Mouse (Mus musculus) cerebellum, adult 2 months (tissue): ENCODE data around the gene Gm10322. TPM values are rescaled to one million over a fixed set of nuclear protein-coding genes. Genes with fewer than 3 reads are reported as not detected.
A peak's percentile ranks its signal among the peaks of the same experiment; 100 is the strongest.

Experiments
- DNase-seq, 2 experiments: peaks; one replicate each; pipeline ENCODE4 v3.0.0; 2021
- H3K27ac ChIP-seq: fragments of 200-500 bp; 2 replicates; pipeline ENCODE4 v1.5.1; 2012; ENCODE audit warnings: low read length, control low read depth, inconsistent platforms; ENCODE audit not compliant: insufficient read depth
- H3K27me3 ChIP-seq: fragments of 200-500 bp; 2 replicates; pipeline ENCODE4 v1.6.1; 2012; ENCODE audit warnings: inconsistent platforms, mild to moderate bottlenecking, low read length, moderate library complexity; ENCODE audit not compliant: control insufficient read depth, insufficient read depth
- H3K4me1 ChIP-seq: fragments of 200-500 bp; 2 replicates; pipeline ENCODE4 v1.6.1; 2011; ENCODE audit warnings: low read length; ENCODE audit not compliant: control insufficient read depth, insufficient read depth
- H3K4me3 ChIP-seq: fragments of 200-500 bp; replicated peaks from 2 replicates; pipeline ENCODE3; 2011; ENCODE audit warnings: mild to moderate bottlenecking, low read depth, low read length, control low read depth; ENCODE audit not compliant: insufficient read depth
- CTCF ChIP-seq: fragments of 200-500 bp; IDR thresholded peaks from 2 replicates; pipeline ENCODE4 v1.5.1; 2011; ENCODE audit warnings: low read depth, mild to moderate bottlenecking, control low read depth, low read length, moderate library complexity, borderline replicate concordance; ENCODE audit not compliant: insufficient read depth
- POLR2A ChIP-seq: fragments of 200-500 bp; IDR thresholded peaks from 2 replicates; pipeline ENCODE4 v1.6.1; 2011; ENCODE audit warnings: low read length, control low read depth, borderline replicate concordance; ENCODE audit not compliant: insufficient read depth
- whole genome bisulfite sequencing: fragments of 180-500 bp; shearing (Covaris S2); methylation state at CpG from one replicate; pipeline ENCODE4 v1.1.7; 2018; 5-methylcytosine and 5-hydroxymethylcytosine counted together
- polyA plus RNA-seq: library from polyadenylated mRNA; depleted of rRNA; stranded (reverse); fragments of >200 nt; gene quantifications from 2 replicates; pipeline ENCODE4 v1.2.3, GENCODE M21; 2012

Gm10322 gene
- polyA plus RNA-seq, 1 experiment = not detected

DNA sequence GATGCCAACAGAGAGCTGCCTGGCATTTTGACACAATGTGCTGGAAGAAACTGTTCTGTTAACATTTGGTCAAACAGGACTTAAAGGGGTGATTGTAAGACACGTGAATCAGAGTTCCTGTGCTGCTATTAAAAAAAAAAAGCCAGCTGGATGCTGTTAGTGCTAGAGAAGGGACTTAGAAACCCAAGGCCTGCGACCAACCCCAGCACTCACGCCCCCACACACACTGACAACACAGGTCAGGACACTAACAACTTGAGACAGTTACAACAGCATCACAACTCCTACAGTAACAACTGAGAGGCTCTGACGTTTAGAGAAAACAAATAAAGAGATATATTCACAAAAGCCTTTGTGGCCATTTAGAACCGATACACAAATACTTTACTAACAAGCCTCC lies 39.6 kb upstream of the Gm10322 start:
- Histone ChIP-seq H3K27ac (no peak overlapping the region), H3K4me3 (no peak overlapping the region)

GRCm38 (mm10) chr10:59577871-59578801 lies 37.7 kb upstream of the Gm10322 start:
- Histone ChIP-seq H3K4me1 (peaks cover 11% of the 10 kb centered on the region), H3K27me3 (no peaks in the 10 kb centered on the region), H3K27ac (no peak overlapping the region), H3K4me3 (no peak overlapping the region)
- WGBS = 52% methylated on average over 12 of the region's 12 CpGs
- DNase-seq = peak in 1 of 2 experiments; percentile 41
- TF ChIP-seq CTCF = no peak
- TF ChIP-seq POLR2A = no peak

More for the DNA sequence above, 39.6 kb upstream of the Gm10322 start:
- no peaks in the 10 kb centered on the region for H3K27me3 ChIP-seq
- 47% methylated on average over 5 of the region's 5 CpGs for WGBS
- H3K4me1 ChIP-seq = peaks cover 11% of the 10 kb centered on the region
- TF ChIP-seq CTCF (no peak), POLR2A (no peak)
- no peak for DNase-seq

DNA sequence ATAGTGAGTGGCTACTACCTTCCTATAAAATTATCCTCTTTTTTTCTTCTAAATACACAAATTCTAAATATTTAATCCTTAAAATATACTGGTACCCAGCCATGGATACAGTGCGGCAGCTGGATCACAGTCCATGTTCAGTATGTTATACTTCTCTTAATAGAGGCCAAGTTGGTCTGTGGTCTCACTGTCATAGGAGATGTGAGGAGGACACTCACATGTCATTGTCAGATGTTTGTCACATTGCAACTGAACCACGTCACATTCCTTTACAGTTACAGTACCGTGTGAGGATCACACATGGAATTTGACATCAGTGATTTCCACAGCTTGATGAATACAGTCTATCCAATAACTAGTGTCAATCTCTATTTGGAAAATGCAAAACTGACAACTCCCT lies 36.2 kb upstream of the Gm10322 start:
- DNase-seq = no peak
- WGBS = 96% methylated on average over 3 of the region's 3 CpGs
- TF ChIP-seq POLR2A = no peak
- TF ChIP-seq CTCF = no peak
- Histone ChIP-seq H3K4me3 (no peak overlapping the region), H3K27ac (no peak overlapping the region), H3K4me1 (peaks cover 11% of the 10 kb centered on the region), H3K27me3 (no peaks in the 10 kb centered on the region)

DNA sequence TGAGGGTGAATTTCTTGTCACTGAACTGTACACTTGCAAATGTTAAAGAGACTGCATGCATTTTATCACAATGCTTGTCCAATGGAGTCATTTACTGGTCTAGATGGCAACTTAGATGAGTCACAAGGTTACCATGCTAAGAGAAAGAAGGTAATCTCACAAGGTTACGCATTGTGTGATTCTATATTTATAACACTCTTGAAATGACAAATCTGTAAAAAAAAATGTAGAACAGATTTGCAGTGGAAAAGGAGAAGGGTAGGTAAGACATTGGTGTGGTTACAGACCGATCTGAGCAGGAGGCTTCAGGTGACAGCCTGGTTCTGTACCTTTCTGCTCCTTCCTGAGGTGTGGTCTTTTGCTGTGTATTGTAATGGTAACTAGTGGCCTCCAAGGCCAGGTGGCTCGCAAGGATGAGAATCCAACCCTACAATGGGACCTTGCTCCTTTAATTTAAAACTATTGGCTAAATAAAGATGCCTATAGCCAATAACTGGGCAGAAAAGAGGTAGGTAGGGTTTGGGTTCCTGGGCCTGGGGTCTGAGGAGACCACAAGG lies 35.2 kb upstream of the Gm10322 start:
- no peak for DNase-seq
- Histone ChIP-seq H3K27ac (no peak overlapping the region), H3K4me1 (peaks cover 11% of the 10 kb centered on the region), H3K27me3 (no peaks in the 10 kb centered on the region), H3K4me3 (no peak overlapping the region)
- WGBS = 90% methylated on average over 3 of the region's 3 CpGs
- no peak for TF ChIP-seq CTCF
- TF ChIP-seq POLR2A = no peak

GRCm38 (mm10) chr10:59581826-59582543 lies 33.9 kb upstream of the Gm10322 start:
- H3K4me1 ChIP-seq = peaks cover 5% of the 10 kb centered on the region
- TF ChIP-seq CTCF (no peak), POLR2A (no peak)
- 93% methylated on average over 1 of the region's 1 CpGs for WGBS
- no peak overlapping the region for H3K4me3 ChIP-seq
- no peak for DNase-seq
- H3K27me3 ChIP-seq = no peaks in the 10 kb centered on the region
- no peak overlapping the region for H3K27ac ChIP-seq

DNA sequence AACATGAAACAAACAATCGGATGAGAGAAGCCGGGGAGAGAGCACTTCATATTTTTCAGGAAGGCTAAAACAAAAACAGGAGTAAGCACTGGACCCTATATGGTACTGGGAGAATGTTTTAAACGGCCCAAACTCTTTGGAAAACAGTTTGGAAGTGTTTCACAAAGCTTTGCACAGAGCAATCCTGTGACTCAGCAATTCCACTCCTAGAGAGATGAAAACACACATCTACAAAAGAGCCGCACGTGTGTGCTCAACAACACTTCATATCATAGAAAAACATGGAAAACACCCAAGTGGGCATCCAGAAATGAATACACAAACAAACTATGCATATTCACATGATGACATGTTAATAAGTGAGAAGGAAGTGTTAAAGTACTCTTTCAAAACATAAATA lies 30.2 kb upstream of the Gm10322 start:
- no peak for DNase-seq
- 91% methylated on average over 5 of the region's 5 CpGs for WGBS
- TF ChIP-seq CTCF (no peak), POLR2A (no peak)
- H3K27ac ChIP-seq = no peak overlapping the region
- no peaks in the 10 kb centered on the region; the same call in 1 of the 2 replicates for H3K4me1 ChIP-seq
- no peak overlapping the region for H3K4me3 ChIP-seq
- H3K27me3 ChIP-seq = no peaks in the 10 kb centered on the region

- WGBS = 86% methylated on average over 15 of the region's 15 CpGs
- no peak for DNase-seq
- H3K27ac ChIP-seq = no peak overlapping the region
- no peaks in the 10 kb centered on the region; the same call in 1 of the 2 replicates for H3K4me1 ChIP-seq
- no peaks in the 10 kb centered on the region for H3K27me3 ChIP-seq
- TF ChIP-seq POLR2A = no peak
- no peak for TF ChIP-seq CTCF
- no peak overlapping the region for H3K4me3 ChIP-seq
Observed at GRCm38 (mm10) chr10:59586821-59587220, 29.0 kb upstream of the Gm10322 start.
